Mouse (Mus musculus) ZHBTc4 (cell line): Measurements from ENCODE around the gene Pram1.
A peak's percentile ranks its signal among the peaks of the same experiment; 100 is the strongest.
"Not testable (repeated sequence)": the region's sequence is repeated elsewhere in the genome, so short reads cannot be mapped to it uniquely, and the experiment has no call there.

Source experiments
- DNase-seq: peaks from one replicate; pipeline ENCODE4 v3.0.0-alpha.2; 2011; ENCODE audit warnings: low read depth, low spot score

Gene Pram1

DNA sequence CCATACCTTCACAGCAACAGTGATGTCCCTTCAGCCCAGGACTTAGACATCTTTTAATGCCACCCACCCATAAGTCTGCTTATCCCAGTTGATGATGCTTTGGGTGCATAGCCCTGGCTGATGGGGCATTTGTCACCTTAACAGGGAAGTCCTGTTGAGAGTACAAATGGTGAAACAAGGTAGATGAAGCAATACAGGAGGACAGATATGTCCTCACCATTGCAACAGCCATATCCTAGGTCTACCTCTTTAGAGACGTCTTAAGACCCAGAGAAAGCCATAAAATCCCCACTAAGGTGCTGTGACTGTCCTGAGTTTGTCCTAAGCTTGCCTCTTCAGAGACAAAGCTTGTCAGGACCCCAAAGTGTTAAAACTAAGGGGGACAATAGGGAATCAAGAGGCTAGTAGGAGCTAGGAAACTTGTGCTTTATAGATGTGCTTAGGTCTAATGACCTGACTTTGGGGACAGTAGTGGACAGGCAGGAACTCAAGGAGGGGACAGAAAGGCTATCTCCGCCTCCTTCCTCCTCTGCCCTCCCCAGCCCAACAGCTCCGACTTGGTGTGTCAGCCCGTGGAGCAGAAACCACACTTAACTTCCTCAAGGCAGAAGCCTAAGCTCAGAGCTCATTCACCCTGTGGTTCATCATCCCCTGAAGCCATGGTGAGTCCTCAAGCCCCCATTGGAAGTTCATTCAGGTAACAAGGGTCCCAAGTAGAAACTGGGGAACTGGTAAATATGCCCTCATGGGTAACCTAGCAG lies at the start of gene Pram1:
TSS of gene Pram1 (plus strand) at position 541 of the 761 bp plus-strand sequence.
- no peak for DNase-seq

DNA sequence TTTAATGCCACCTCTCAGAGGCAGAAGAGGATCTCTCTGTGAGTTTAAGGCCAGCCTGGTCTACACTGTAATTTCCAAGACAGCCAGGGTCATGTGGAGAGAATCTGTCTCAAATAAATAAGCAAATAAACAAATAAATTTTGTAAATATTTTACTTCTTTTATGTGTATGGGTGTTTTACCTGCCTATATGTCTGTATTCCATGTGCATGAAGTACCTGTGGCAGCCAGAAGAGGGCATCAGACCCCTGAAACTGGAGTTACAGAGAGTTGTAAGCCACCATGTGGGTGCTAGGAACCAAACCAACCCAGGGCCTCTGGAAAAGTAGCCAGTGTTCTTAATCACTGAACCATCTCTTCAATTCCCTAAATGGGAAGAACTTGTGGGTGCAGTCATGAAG lies 40.6 kb upstream of the Pram1 start:
- DNase-seq = peak; percentile 68

DNA sequence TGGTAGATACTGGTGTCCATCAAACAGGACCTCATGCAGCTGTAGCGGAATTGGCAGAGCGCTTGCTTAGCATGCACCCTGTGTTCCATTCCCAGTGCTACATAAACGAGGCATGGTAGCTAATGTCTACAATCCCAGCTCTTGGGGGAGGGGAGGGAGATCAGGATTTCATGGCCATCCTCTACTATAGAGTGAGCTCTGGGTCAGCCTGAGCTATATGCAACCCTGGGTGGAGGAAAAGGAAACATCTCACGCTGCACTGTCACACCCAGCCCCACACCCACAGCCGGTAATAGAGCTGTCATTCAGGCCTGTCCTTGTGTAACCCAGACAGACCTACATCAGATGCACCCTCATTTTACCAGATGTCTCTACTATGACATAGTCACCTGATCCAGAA lies 39.4 kb upstream of the Pram1 start:
- DNase-seq = peak; percentile 30

DNA sequence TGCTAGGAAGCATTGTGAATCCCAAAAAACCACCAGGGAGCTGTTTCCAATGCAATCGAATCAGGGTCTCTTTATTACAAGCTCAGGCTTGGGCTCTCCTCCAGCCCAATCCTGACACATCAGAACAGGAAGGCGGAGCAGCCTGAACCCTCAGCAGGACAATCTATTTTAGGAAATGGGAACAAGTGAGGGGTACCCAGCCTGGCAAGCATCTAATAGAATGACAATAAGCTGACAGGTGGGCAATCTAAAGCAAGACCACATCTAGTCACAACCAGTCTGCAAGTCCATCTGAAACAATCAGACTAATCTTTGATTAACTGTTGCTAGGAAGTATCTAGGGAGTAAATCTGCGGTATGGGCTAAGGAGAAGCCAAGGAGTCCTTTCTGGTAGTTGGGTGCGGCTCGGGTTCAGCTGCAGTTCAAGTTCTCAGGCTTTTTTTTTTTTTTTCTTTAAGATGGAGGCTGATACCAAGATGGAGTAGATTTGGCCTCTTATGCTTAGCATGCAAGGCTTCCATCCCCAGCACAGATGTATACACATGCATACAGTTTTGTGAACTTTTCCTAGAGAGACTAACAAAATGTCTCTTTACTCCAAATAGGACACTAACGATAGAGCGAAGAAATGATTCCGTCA lies 37.9 kb upstream of the Pram1 start:
- peak; percentile 96 for DNase-seq

DNA sequence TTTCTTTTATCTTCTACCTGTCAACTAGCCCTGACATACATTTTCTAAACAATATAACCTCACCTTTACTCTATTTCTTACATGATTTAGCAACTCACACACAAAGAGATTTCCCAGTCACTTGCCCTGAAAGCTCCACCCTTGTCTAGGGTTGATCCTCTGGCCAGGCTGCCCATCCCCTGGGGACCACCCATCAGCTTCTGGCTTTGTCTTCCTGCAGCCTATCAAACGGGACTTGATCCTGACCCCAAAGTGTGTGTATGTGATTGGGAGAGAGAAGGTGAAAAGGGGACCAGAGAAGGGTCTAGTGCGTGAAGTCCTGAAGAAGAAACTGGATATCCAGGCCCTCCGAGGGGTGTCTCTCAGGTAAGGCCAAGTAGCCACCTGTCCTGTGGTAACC lies 37.0 kb upstream of the Pram1 start:
- peak; percentile 39 for DNase-seq

DNA sequence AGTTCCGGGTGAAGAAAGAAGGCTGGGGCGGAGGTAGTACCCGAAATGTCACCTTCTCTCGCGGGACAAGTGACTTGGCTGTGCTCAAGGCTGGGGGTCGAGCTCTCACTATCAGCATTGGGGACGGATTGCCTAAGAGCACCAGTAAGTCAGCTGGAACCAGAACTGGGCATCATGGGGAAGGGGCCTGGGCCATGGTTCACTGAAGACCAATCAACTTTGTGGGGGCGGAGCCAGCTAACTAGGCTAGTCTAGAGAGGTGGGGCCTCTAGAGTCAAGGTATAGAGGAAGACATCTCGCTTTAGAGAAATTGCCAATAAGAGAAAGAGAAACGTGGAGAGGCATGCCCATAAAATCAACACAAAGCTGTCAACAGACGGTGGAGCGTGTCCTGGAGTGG lies 35.9 kb upstream of the Pram1 start:
- peak; percentile 87 for DNase-seq

DNA sequence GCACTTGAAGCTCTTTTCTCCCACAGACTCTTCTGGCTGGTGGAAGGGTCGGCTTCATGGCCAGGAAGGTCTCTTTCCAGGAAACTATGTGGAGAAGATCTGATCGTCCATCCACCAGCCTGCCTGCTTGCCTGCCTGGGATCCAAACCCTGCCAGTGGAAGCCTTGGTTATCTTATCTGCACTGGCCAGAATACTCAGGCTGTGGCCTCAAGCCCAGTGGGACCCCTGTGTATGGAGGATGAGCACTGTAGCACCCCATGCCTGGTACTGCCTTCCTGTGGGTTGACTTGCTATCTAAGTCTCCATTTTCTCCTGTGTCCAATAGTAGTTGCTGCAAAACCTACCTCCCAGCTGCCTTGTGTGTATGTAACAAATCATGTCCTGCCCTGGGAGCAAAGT lies 30.6 kb upstream of the Pram1 start:
- no peak for DNase-seq

DNA sequence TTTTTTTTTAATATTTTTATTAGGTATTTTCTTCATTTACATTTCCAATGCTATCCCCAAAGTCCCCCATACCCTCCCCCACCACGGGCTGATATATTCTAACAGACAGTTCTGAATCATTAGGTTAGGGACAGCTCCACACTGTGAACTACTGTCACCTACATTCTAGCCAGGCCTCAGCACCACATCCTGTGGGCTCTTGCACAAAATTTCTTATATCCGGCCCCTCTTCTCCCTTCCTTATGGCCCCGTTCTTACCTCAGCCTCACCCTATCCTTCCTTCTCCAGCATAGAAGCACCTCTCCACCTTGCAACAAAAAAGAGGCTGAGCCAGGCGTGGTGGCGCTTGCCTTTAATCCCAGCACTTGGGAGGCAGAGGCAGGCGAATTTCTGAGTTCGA lies 27.3 kb upstream of the Pram1 start:
- no peak for DNase-seq

DNA sequence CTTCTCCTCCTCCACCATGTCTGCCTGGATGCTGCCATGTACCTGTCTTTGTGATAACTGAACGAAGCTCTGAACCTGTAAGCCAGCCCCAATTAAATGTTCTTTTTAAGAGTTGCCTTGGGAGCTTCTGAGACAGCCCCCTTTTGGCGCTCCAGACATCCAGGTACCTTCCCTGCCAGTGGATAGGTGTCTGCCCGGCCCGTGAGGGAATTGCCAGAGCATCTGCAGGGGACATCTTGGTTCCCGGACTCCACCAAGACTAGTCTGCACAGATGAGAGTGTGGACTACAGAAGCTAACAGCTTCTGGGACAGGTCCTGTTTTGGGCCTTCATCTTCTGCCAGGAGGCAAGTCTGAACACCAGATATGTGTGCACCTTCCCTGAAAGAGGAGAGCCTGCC lies 24.1 kb upstream of the Pram1 start:
- not testable (repeated sequence) for DNase-seq

DNA sequence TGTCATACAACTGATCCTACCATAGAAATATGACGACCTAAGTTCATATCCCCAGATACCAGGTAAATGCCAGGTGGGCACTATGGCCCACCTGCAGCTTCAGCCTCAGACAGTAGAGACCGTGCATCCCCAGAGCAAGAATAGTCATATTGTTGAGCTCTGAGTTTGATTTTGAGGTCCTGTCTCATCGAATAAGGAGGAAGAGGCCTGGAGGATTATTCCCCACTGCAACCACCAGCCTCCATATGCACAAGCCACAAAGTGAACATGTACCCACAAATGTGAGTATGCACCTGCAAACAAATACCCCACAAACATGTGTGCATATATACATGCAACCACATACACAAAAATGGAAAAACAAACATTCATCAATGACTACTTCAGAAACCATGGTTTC lies 10.6 kb upstream of the Pram1 start:
- DNase-seq = no peak

DNA sequence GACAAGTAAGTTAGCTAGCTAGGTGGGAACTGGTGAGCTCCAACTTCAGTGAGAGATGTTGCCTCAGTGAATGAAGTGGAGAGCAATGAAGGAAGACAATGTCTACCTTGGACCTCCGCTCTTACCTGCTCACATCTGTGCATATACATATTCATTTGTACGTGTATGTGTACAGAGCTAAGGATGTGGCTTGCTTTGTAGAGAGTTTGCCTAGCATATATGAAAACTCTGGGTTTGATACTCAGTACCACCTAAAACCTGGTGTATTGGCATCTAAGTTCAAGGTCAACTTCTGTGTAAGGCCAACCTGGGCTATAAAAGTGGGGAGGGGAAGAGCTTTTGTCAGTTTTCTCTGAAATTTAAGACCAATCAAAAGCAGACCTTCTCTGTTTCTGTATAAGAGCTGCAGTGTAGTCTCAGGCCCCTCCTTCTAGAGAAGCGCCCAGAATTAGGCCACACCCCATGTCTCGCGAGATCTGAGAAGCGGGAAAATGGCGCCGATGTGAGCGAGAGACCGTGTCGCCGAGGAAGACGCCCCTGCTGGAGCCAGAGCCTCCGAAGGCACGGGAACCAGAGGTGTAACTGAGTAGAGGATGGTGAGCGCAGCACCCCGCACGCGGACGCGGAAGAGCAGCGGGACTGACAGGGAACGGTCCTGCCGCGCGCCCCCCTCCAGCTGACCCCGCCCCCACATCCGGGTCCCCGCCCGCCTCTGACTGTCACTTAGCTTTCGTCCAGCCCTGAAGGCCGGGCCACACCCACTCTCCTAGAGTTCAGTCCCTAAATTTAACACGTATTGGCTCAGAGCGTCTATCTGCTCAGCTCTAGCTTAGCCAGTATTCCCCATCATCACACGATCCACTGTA lies 9.0 kb upstream of the Pram1 start, which contains the start of gene Zfp414:
TSS of gene Zfp414 (plus strand) at position 470 of the 866 bp plus-strand sequence.
- peak; percentile 96 for DNase-seq

DNA sequence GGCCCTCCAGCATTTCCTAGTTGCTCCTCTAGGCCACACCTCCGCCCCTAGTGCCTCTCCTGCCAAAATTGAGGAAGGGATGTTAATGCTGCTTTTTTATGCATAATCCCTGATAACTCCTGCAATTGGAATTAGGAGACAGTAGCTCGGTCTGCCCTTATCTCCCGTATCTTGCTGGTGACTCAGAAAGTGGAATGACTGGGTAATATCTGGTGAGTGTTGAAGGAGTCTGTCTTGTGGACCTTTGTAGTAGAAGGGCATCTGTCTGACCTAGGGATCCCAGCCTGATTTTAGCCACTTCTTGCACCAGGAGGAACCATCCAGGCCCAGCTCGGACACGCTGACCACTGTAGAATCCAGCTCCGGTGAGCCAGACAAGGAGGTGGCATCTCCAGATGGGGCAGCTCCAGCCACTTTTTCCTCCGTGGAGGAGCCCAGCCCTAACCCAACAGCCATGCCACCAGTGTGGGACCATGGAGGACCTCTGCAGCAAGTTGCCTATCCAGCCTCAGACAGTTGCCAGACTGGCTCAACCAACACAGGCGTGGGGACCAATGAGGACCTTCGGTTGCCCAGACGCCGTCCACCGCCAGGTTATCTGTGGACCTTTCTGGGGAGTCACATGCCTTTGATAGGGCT lies 8.2 kb upstream of the Pram1 start:
- no peak for DNase-seq

DNA sequence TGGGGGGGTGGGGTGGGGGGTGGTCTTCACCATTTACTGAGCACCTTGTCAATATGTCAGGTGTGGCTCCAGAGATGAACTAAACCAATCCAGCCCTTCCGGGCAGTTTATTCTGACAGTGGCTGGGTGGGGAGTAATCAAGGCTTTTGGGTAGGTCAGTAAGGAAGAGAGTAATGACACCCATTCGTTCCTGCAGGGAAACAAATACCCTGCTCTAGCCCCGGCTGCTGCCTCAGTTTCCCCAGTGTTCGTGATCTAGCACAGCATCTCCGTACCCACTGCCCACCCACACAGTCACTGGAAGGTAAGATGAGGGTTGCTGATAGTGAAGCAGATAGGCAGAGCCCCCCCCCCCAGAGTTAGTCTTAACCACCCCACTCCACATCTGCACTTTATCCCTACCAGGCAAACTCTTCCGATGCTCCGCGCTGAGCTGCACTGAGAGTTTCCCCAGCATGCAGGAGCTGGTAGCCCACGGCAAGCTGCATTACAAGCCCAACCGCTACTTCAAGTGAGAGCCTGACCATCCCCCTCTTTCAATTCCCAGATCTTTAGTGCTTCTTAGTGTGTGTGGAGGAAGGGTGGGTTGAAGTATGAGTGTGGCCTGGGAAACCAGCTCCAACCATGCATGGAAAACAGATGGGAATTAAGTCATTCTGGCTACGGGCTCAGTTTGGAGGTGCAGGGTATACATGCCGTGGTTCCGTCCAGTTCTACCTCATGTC lies 7.5 kb upstream of the Pram1 start:
- peak; percentile 43 for DNase-seq

DNA sequence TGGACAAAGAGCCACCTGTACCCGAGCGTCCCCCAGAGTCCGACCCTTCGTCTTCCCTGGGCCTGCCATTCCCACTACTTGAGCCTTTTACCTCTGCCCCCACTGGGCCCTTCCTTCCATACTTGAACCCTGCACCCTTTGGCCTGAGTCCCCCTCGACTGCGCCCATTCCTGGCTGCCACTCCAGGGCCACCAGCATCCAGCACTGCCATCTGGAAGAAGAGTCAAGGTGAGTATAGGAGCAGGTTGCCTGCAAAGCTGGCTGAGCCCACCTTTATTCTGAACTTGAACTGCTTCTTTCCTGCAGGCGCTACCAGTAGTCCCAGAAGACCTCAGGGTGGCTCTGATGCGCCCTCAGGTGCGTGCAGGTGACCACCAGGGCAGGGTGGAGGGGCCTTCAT lies 6.6 kb upstream of the Pram1 start:
- no peak for DNase-seq

DNA sequence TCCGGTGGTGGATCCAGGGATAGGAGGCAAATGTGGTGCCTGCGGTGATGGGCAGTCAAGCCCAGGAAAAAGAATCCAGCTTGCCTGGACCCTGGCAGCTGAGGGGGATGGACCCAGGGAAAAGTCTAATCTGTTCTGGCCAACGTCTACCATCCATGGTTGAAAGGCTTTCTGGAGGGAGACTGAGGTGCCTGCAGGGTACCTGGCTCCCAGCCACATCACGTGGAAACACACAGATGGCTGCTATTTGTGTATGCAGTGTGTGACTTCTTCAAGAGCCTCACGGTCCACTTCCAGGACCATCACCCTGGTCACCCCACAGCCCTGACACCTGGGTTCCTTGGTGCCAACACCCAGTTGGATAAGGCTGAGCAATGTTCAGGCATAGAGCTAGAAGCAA lies 6.1 kb upstream of the Pram1 start:
- DNase-seq = no peak

DNA sequence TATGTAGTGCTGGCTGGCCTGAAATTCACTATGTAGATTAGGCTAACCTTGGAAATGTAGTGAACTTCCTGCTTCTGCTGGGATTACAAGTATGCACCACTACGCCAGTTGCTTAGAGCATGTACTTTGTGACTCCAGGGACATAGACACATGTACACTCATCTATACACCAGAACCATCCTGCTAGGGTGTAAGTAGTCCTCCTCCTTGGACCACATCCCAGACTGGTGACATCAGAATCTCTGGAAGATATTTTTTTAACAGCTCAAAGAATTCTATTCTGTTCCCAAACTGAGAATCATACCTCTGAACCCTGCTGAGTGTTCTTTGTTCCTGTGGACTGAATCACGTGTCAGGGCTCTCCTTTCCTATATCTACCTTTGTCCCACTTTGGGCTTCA lies 818 bp upstream of the Pram1 start:
- DNase-seq = no peak

DNA sequence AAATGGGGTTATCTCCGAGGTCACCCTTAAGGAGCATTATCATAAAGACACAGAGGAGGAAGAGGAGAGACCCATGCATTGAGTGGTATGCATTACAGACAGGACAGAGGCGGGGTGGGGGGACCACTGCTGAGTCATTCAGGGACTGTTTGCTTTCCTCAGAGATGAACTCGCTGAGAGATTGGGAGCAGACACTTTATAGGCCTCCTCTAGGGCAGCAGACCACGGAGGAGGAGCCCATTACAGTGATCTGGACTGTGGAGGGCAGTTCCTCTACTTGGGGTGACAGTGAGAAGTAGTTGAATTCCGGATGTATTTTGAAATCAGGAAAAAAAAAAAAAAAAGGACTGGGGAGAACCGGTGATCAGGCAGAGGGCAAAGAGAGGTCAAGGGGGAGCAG lies 1.9 kb downstream of the Pram1 start:
- peak; percentile 24 for DNase-seq

DNA sequence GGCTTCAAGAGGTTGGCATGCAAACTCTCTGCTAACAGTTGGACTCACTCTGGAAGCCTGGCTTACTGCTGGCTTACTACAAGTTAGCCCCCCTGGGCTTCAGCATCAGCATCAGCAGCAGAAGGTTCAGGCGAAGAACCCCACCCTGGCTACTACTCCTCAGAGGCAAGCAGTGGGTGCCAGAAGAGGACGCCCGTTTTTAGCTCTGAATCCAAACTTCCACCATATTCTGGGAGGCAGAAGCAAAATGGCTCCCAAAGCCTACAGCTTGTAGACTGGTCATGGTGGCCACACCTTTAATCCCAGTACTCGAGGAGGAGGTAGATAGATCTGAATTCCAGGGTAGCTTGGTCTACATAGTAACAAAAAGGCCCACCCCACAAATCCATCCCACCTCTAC lies 6.2 kb downstream of the Pram1 start:
- DNase-seq = no peak

DNA sequence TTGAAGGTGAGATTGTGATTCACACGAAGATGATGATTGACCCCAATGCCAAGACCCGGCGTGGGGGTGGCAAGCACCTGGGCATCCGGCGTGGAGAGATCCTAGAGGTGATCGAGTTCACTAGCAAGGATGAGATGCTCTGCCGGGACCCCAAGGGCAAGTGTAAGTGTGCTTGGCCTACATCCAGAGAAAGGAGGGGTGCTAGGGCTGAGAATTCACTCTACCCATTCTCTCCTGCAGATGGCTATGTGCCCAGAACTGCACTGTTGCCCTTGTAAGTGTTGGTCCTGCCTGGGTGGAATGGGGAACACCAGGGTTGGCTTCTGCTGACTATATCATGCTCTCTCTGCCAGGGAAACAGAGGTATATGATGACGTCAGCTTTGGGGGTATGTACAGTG lies 7.2 kb downstream of the Pram1 start:
- DNase-seq = no peak

DNA sequence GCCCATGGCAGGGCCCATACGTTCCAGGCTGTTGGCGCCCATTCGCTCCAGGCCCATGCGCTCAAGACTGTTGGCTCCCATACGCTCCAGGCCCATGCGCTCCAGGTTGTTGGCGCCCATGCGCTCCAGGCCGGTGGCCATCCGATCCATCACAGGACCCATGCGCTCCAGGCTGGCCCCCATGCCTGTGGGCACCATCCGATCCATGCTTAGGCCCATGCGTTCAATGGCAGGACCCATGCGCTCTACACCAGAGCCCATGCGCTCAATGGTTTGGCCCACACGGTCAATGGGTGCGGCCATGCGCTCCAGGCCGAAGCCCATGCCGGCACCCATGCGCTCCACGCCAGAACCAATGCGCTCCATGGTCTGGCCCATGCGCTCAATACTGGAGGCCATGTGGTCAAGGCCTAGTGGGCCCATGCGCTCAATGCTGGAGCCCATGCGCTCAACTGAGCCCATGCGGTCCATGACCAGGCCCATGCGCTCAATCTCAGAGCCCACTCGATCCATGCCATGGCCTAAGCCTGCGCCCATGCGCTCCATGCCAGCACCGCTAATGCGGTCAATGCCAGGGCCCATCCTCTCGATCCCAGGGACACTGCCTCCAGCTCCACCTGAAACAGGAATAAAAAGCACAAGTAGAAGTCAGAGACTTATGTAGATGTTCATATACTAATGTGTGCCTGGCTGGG lies 12.1 kb downstream of the Pram1 start:
- DNase-seq = peak; percentile 56

DNA sequence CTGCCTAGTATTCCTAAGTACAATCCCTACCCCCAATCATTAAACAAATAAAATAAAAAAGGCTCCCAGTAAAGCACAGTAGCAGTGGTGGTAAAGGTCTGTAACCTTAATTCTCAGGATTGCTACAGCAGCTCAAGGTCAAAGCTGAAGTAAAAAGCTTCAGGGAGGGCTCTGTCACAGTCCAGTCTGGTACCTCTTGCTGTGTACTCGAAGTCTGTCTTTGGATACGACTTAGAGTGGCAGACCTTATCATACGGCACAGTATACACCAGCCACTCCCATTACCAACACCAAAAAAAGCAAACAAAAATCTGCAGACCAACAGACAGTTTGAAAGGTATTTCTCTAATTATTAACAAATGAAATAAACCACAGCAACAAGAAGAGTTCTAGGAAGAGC lies 29.0 kb downstream of the Pram1 start:
- DNase-seq = no peak
